Mouse (Mus musculus) forebrain, embryonic 12.5 days (tissue): Measurements from ENCODE around the gene Tfdp1. TPM values are rescaled to one million over a fixed set of nuclear protein-coding genes. Genes with fewer than 3 reads are reported as not detected.
A peak's percentile ranks its signal among the peaks of the same experiment; 100 is the strongest.

Experiments used
- ATAC-seq: fragments of 200-750 bp; cut with Nextera tagmentation; 2 replicates; pipeline ENCODE4 v1.8.0; 2017; ENCODE audit warnings: moderate TSS enrichment; ENCODE audit not compliant: low FRiP score
- H3K27ac ChIP-seq: fragments of 300-500 bp; sonication (generic); 2 replicates; pipeline ENCODE4 v1.5.1; 2016; ENCODE audit warnings: mild to moderate bottlenecking
- H3K27me3 ChIP-seq: fragments of 300-500 bp; sonication (generic); 2 replicates; pipeline ENCODE4 v1.6.1; 2016; ENCODE audit warnings: mild to moderate bottlenecking
- H3K36me3 ChIP-seq: fragments of 300-500 bp; sonication (generic); replicated peaks from 2 replicates; pipeline ENCODE4 v1.6.1; 2016; ENCODE audit warnings: mild to moderate bottlenecking
- H3K4me1 ChIP-seq: fragments of 300-500 bp; sonication (generic); 2 replicates; pipeline ENCODE4 v1.6.1; 2016
- H3K4me2 ChIP-seq: fragments of 300-500 bp; sonication (generic); 2 replicates; pipeline ENCODE4 v1.6.1; 2016; ENCODE audit warnings: mild to moderate bottlenecking, moderate library complexity
- H3K4me3 ChIP-seq: fragments of 300-500 bp; sonication (generic); replicated peaks from 2 replicates; pipeline ENCODE4 v1.5.1; 2016; ENCODE audit warnings: mild to moderate bottlenecking
- H3K9ac ChIP-seq: fragments of 300-500 bp; sonication (generic); 2 replicates; pipeline ENCODE4 v1.6.1; 2016; ENCODE audit warnings: mild to moderate bottlenecking
- H3K9me3 ChIP-seq: fragments of 300-500 bp; sonication (generic); 2 replicates; pipeline ENCODE4 v1.6.1; 2016
- whole genome bisulfite sequencing: fragments of 180-500 bp; shearing (Covaris S2); methylation state at CpG from one replicate; pipeline ENCODE4 v1.1.7; 2016; 5-methylcytosine and 5-hydroxymethylcytosine counted together
- polyA plus RNA-seq: library from polyadenylated mRNA; unstranded; fragments of >200 nt; fragmentation: Nextera tagmentation; extraction: Ambion mirVana; gene quantifications from 2 replicates; pipeline ENCODE4 v1.2.1, GENCODE M21; 2016

Tfdp1 gene
- 200 and 203 TPM in 2 replicates for polyA plus RNA-seq

DNA sequence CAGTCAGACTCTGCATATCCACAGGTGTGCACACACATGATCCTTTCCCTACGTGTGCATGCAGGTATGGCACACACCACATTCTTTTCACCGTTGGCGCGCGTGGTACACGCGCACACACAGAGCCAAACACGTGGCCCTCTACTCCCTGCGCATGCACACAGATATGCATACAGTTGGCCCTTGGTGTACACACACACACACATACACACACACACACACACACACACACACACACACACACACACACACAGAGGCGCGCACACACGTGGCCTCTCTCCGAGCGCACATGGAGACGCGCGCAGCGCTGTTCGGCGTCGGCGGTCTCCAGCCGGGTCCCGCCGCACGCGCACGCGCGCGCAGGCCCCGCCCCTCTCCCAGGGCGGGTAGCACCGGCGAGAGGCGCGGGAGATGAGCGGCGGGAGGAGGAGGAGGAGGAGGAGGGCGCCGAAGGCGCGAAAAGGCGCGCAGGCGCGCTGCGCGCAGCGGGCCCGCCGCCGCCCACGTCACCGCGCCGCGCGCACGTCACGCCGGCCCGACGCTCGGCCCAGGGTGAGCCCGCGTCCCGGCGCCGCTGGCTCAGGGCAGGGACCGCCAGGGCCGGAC is at the start of gene Tfdp1:
Gene Tfdp1, plus strand, starts transcription at position 497 of the 606 bp plus-strand sequence.
- Histone ChIP-seq H3K9me3 (no peaks in the 10 kb centered on the region), H3K4me2 (peak within 1 kb of the TSS; percentile 84), H3K36me3 (peaks cover 31% of the 10 kb centered on the region), H3K4me1 (peaks cover 18% of the 10 kb centered on the region), H3K4me3 (peak within 1 kb of the TSS; percentile 100), H3K27me3 (no peaks in the 10 kb centered on the region), H3K27ac (peak within 1 kb of the TSS; percentile 83), H3K9ac (peak within 1 kb of the TSS; percentile 99)
- peak; percentile 95 for ATAC-seq
- 1% methylated on average over 47 of the region's 72 CpGs for WGBS

GRCm38 (mm10) chr8:13292364-13292763 is 46.2 kb upstream of the Tfdp1 start:
- Histone ChIP-seq H3K36me3 (peaks cover 50% of the 10 kb centered on the region), H3K27ac (no peak overlapping the region), H3K9ac (no peak overlapping the region), H3K4me2 (no peak overlapping the region), H3K4me3 (no peak overlapping the region), H3K4me1 (peaks cover 13% of the 10 kb centered on the region), H3K27me3 (no peaks in the 10 kb centered on the region), H3K9me3 (no peaks in the 10 kb centered on the region)
- no peak for ATAC-seq
- WGBS, result 32% methylated on average over 9 of the region's 9 CpGs

DNA sequence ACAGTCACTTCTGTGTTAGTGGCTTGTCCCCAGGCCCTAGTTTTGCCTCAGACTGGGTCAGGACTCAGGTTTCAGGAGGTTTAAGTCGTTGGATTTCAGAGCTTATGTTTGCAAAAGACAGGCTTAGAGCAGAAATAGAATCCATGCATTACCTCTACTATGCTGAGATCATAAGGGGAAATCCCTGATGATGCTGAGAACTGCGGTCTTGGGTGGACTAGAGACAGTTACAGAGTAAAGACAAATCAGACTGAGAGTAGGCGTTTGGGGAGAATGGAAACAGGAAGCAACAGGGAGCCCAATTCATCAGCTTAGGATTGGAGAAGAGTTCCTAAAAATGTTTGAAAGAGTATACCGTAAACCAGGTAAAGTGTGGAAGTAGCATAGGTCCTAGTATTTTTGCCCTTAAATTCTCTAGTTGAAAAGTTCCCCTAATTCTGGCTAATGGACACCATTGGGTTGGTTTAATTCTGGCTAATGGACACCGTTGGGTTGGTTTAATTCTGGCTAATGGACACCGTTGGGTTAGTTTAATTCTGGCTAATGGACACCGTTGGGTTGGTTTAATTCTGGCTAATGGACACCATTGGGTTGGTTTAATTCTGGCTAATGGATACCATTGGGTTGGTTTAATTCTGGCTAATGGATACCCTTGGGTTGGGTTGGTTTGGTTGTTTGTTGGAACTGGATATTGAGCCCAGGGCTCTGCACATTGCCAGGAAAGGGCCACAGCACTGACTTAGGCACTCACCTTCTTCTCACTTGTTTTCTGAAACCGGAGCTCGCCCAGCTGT is 44.7 kb upstream of the Tfdp1 start:
- no peaks in the 10 kb centered on the region for H3K9me3 ChIP-seq
- 95% methylated on average over 9 of the region's 9 CpGs for WGBS
- H3K9ac ChIP-seq, result no peak overlapping the region
- peaks cover 58% of the 10 kb centered on the region for H3K36me3 ChIP-seq
- no peaks in the 10 kb centered on the region for H3K27me3 ChIP-seq
- H3K4me3 ChIP-seq, result no peak overlapping the region
- no peak for ATAC-seq
- peaks cover 9% of the 10 kb centered on the region for H3K4me1 ChIP-seq
- no peak overlapping the region for H3K4me2 ChIP-seq
- no peak overlapping the region for H3K27ac ChIP-seq

- Histone ChIP-seq H3K4me2 (no peak overlapping the region), H3K27ac (no peak overlapping the region), H3K4me1 (no peaks in the 10 kb centered on the region), H3K4me3 (no peak overlapping the region), H3K27me3 (no peaks in the 10 kb centered on the region), H3K36me3 (peaks cover 80% of the 10 kb centered on the region), H3K9ac (no peak overlapping the region), H3K9me3 (no peaks in the 10 kb centered on the region)
- ATAC-seq, result no peak
- WGBS, result 98% methylated on average over 8 of the region's 8 CpGs
Measured at GRCm38 (mm10) chr8:13299571-13299970, 39.0 kb upstream of the Tfdp1 start.

DNA sequence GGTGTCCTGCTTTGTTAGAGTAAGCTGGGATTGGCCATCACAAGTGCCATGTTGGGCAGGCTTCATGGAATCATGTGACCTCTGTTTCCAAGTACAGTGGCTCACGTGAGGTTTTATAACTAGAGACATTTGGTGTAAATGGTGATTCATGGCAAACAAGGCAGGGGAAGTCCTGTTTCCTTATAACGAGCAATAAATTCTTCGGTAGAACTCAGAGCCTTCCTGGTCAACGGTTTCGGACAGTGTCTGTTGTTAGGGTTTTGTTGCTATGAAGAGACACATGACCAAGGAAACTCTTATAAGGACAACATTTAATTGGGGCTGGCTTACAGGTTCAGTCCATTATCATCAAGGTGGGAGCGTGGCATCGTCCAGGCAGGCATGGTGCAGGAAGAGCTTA is 37.5 kb upstream of the Tfdp1 start:
- Histone ChIP-seq H3K4me3 (no peak overlapping the region), H3K36me3 (peaks cover 80% of the 10 kb centered on the region), H3K9me3 (no peaks in the 10 kb centered on the region), H3K27ac (no peak overlapping the region), H3K4me2 (no peak overlapping the region), H3K9ac (no peak overlapping the region), H3K4me1 (no peaks in the 10 kb centered on the region), H3K27me3 (no peaks in the 10 kb centered on the region)
- no peak for ATAC-seq
- WGBS, result 92% methylated on average over 7 of the region's 7 CpGs

DNA sequence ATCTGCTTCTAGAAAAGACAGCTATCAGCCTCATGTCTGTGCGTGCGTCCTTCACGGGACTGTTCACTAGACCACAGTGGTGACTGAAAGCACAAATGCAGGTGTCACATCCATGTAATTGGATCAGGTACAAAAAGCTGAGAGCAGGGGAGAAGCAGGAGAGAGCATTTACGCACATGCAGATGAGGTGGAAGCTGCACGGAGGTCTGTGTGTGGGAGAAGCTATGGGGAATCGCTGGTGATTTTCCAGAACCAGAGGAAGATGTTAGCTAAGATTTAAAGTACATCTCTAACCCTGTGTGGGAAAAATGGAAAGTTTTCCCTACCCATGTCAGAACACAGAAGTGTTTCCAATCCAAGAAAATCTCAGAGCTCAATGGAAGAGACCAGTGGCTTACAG is 33.1 kb upstream of the Tfdp1 start:
- Histone ChIP-seq H3K9me3 (no peaks in the 10 kb centered on the region), H3K9ac (no peak overlapping the region), H3K4me3 (no peak overlapping the region), H3K27ac (no peak overlapping the region), H3K4me2 (no peak overlapping the region), H3K4me1 (no peaks in the 10 kb centered on the region), H3K27me3 (no peaks in the 10 kb centered on the region), H3K36me3 (peaks cover 60% of the 10 kb centered on the region)
- ATAC-seq, result no peak
- WGBS, result 93% methylated on average over 6 of the region's 6 CpGs

- ATAC-seq, result no peak
- no peaks in the 10 kb centered on the region for H3K27me3 ChIP-seq
- no peaks in the 10 kb centered on the region for H3K4me1 ChIP-seq
- H3K36me3 ChIP-seq, result peaks cover 60% of the 10 kb centered on the region
- H3K27ac ChIP-seq, result no peak overlapping the region
- H3K9ac ChIP-seq, result no peak overlapping the region
- WGBS, result 96% methylated on average over 4 of the region's 4 CpGs
- H3K9me3 ChIP-seq, result no peaks in the 10 kb centered on the region
- no peak overlapping the region for H3K4me3 ChIP-seq
- no peak overlapping the region for H3K4me2 ChIP-seq
Measured at GRCm38 (mm10) chr8:13305884-13306283, 32.7 kb upstream of the Tfdp1 start.

- Histone ChIP-seq H3K36me3 (peaks cover 56% of the 10 kb centered on the region), H3K27me3 (no peaks in the 10 kb centered on the region), H3K4me2 (no peak overlapping the region), H3K4me1 (no peaks in the 10 kb centered on the region), H3K9me3 (no peaks in the 10 kb centered on the region), H3K27ac (no peak overlapping the region), H3K9ac (no peak overlapping the region), H3K4me3 (no peak overlapping the region)
- WGBS, result 83% methylated on average over 7 of the region's 7 CpGs
- no peak for ATAC-seq
Measured at GRCm38 (mm10) chr8:13306309-13306909, 32.1 kb upstream of the Tfdp1 start.

DNA sequence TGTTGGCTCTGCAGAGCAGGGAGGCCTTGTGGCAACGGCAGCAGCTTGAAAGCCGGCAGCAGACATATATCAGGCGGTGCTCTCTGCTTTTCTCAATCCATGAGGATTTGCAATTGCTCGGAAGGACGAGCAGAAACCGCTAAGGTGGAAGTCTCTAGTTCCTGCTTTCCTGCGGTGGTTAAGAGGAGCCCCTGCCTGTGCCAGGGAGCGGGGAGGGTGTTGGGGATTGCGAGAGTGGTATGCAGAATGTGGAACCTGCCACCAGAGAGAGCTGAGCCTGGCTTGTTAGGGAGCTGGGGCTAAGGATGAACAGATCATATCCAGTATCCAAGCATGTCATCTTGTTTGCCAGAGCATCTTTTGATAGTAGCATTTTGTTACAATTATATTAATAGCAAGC is 31.6 kb upstream of the Tfdp1 start:
- no peak for ATAC-seq
- H3K4me3 ChIP-seq, result no peak overlapping the region
- no peak overlapping the region for H3K27ac ChIP-seq
- H3K4me1 ChIP-seq, result no peaks in the 10 kb centered on the region
- H3K9me3 ChIP-seq, result no peaks in the 10 kb centered on the region
- H3K36me3 ChIP-seq, result peaks cover 52% of the 10 kb centered on the region
- H3K9ac ChIP-seq, result no peak overlapping the region
- no peaks in the 10 kb centered on the region for H3K27me3 ChIP-seq
- 87% methylated on average over 9 of the region's 9 CpGs for WGBS
- no peak overlapping the region for H3K4me2 ChIP-seq

- H3K4me2 ChIP-seq, result no peak overlapping the region
- peaks cover 67% of the 10 kb centered on the region for H3K36me3 ChIP-seq
- WGBS, result 85% methylated on average over 3 of the region's 3 CpGs
- no peak overlapping the region for H3K9ac ChIP-seq
- no peak overlapping the region for H3K27ac ChIP-seq
- H3K4me3 ChIP-seq, result no peak overlapping the region
- no peaks in the 10 kb centered on the region for H3K9me3 ChIP-seq
- ATAC-seq, result no peak
- H3K27me3 ChIP-seq, result no peaks in the 10 kb centered on the region
- no peaks in the 10 kb centered on the region for H3K4me1 ChIP-seq
Measured at GRCm38 (mm10) chr8:13314922-13315321, 23.6 kb upstream of the Tfdp1 start.

GRCm38 (mm10) chr8:13316671-13317070 is 21.9 kb upstream of the Tfdp1 start:
- no peak overlapping the region for H3K27ac ChIP-seq
- no peak overlapping the region for H3K4me2 ChIP-seq
- H3K27me3 ChIP-seq, result no peaks in the 10 kb centered on the region
- no peaks in the 10 kb centered on the region for H3K4me1 ChIP-seq
- no peak overlapping the region for H3K4me3 ChIP-seq
- 93% methylated on average over 10 of the region's 10 CpGs for WGBS
- no peak overlapping the region for H3K9ac ChIP-seq
- no peak for ATAC-seq
- H3K36me3 ChIP-seq, result peaks cover 64% of the 10 kb centered on the region
- H3K9me3 ChIP-seq, result no peaks in the 10 kb centered on the region

DNA sequence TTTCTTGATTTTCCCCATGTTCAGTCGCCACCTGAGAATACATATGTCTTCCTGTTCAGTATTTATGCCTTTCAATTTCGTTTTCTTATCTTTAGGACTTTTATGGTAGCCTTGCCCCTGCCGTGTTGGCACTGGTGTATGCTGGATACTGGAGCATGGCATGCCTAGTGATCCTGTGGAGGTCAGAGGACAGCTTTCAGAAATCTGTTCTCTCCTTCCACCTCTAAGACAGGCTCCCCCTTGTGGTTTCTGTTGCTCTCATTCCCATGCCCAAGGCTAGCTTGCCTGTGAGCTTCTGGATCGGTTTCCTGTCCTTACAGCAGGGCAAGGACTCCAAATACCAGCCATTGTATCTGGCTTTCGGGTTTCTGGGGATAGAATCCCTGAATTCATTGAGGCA is 12.0 kb upstream of the Tfdp1 start:
- Histone ChIP-seq H3K4me1 (peaks cover 3% of the 10 kb centered on the region; the same call in 1 of the 2 replicates), H3K4me3 (no peak overlapping the region), H3K4me2 (no peak overlapping the region), H3K9ac (no peak overlapping the region), H3K36me3 (peaks cover 7% of the 10 kb centered on the region), H3K9me3 (no peaks in the 10 kb centered on the region), H3K27me3 (no peaks in the 10 kb centered on the region), H3K27ac (no peak overlapping the region)
- ATAC-seq, result no peak
- WGBS, result 42% methylated on average over 5 of the region's 5 CpGs
